Mouse (Mus musculus) lung, embryonic 15.5 days (tissue): ENCODE results near the gene Rpl10-ps3. TPM values are rescaled to one million over a fixed set of nuclear protein-coding genes. Genes with fewer than 3 reads are reported as not detected.
A peak's percentile ranks its signal among the peaks of the same experiment; 100 is the strongest.

ENCODE experiments used
- ATAC-seq: fragments of 200-750 bp; cut with Nextera tagmentation; 2 replicates; pipeline ENCODE4 v1.8.0; 2017; ENCODE audit warnings: moderate number of reproducible peaks, borderline replicate concordance; ENCODE audit not compliant: low FRiP score, low TSS enrichment; ENCODE audit errors: extremely low read depth
- H3K27ac ChIP-seq: fragments of 300-500 bp; sonication (generic); 2 replicates; pipeline ENCODE4 v1.5.1; 2015; ENCODE audit warnings: moderate library complexity, mild to moderate bottlenecking, inconsistent platforms
- H3K27me3 ChIP-seq: fragments of 300-500 bp; sonication (generic); 2 replicates; pipeline ENCODE4 v1.6.1; 2015; ENCODE audit warnings: inconsistent platforms
- H3K36me3 ChIP-seq: fragments of 300-500 bp; sonication (generic); 2 replicates; pipeline ENCODE4 v1.6.1; 2015; ENCODE audit warnings: inconsistent platforms
- H3K4me1 ChIP-seq: fragments of 300-500 bp; sonication (generic); 2 replicates; pipeline ENCODE4 v1.6.1; 2015; ENCODE audit warnings: inconsistent platforms
- H3K4me2 ChIP-seq: fragments of 300-500 bp; sonication (generic); 2 replicates; pipeline ENCODE4 v1.6.1; 2015; ENCODE audit warnings: inconsistent platforms, mild to moderate bottlenecking, moderate library complexity
- H3K4me3 ChIP-seq: fragments of 300-500 bp; sonication (generic); 2 replicates; pipeline ENCODE4 v1.5.1; 2015; ENCODE audit warnings: mild to moderate bottlenecking, inconsistent platforms
- H3K9ac ChIP-seq: fragments of 300-500 bp; sonication (generic); 2 replicates; pipeline ENCODE4 v1.6.1; 2015; ENCODE audit warnings: inconsistent platforms
- H3K9me3 ChIP-seq: fragments of 300-500 bp; sonication (generic); 2 replicates; pipeline ENCODE4 v1.6.1; 2016; ENCODE audit warnings: inconsistent platforms
- WGBS: fragments of 180-500 bp; shearing (Covaris S2); methylation state at CpG from one replicate; pipeline ENCODE4 v1.1.7; 2015; 5-methylcytosine and 5-hydroxymethylcytosine counted together
- polyA plus RNA-seq: library from polyadenylated mRNA; unstranded; fragments of >200 nt; fragmentation: Nextera tagmentation; extraction: Ambion mirVana; gene quantifications from 2 replicates; pipeline ENCODE4 v1.2.1, GENCODE M21; 2015

Gene Rpl10-ps3
- polyA plus RNA-seq, 1 experiment from 2014 or later: 258 TPM

- Histone ChIP-seq H3K4me2 (no peak overlapping the region), H3K27ac (no peak overlapping the region), H3K9ac (no peak overlapping the region), H3K27me3 (no peaks in the 10 kb centered on the region), H3K4me3 (no peak overlapping the region), H3K4me1 (no peaks in the 10 kb centered on the region), H3K9me3 (no peaks in the 10 kb centered on the region), H3K36me3 (no peaks in the 10 kb centered on the region)
- WGBS: 75% methylated on average over 3 of the region's 3 CpGs
- ATAC-seq: no peak
Observed at GRCm38 (mm10) chr9:50349156-50349555, 4.4 kb upstream of the Rpl10-ps3 start.

- Histone ChIP-seq H3K4me3 (no peak overlapping the region), H3K4me1 (no peaks in the 10 kb centered on the region), H3K9ac (no peak overlapping the region), H3K27me3 (no peaks in the 10 kb centered on the region), H3K9me3 (no peaks in the 10 kb centered on the region), H3K4me2 (no peak overlapping the region), H3K27ac (no peak overlapping the region), H3K36me3 (no peaks in the 10 kb centered on the region)
- WGBS: 82% methylated on average over 10 of the region's 10 CpGs
- ATAC-seq: no peak
Observed at GRCm38 (mm10) chr9:50348256-50348655, 3.5 kb upstream of the Rpl10-ps3 start.

GRCm38 (mm10) chr9:50335539-50336325 lies 9.0 kb downstream of the Rpl10-ps3 start:
- no peak overlapping the region for H3K4me2 ChIP-seq
- 0 out of 2 replicates have a peak, but pooled peaks cover 3% of the 10 kb centered on the region for H3K4me1 ChIP-seq
- H3K36me3 ChIP-seq: no peaks in the 10 kb centered on the region
- H3K9me3 ChIP-seq: no peaks in the 10 kb centered on the region
- H3K9ac ChIP-seq: no peak overlapping the region
- WGBS: 60% methylated on average over 7 of the region's 7 CpGs
- H3K27ac ChIP-seq: no peak overlapping the region
- H3K4me3 ChIP-seq: no peak overlapping the region
- no peaks in the 10 kb centered on the region for H3K27me3 ChIP-seq
- ATAC-seq: no peak

- no peak overlapping the region for H3K4me2 ChIP-seq
- no peaks in the 10 kb centered on the region for H3K36me3 ChIP-seq
- no peak overlapping the region for H3K4me3 ChIP-seq
- H3K9me3 ChIP-seq: no peaks in the 10 kb centered on the region
- H3K4me1 ChIP-seq: 0 out of 2 replicates have a peak, but pooled peaks cover 3% of the 10 kb centered on the region
- 0 out of 2 replicates have a peak, but pooled peaks have one; percentile 42 for ATAC-seq
- no peak overlapping the region for H3K27ac ChIP-seq
- no peaks in the 10 kb centered on the region for H3K27me3 ChIP-seq
- WGBS: 29% methylated on average over 6 of the region's 6 CpGs
- H3K9ac ChIP-seq: no peak overlapping the region
Observed at GRCm38 (mm10) chr9:50333413-50333812, 11.4 kb downstream of the Rpl10-ps3 start.

- ATAC-seq: no peak
- Histone ChIP-seq H3K4me1 (no peaks in the 10 kb centered on the region), H3K36me3 (no peaks in the 10 kb centered on the region), H3K27me3 (no peaks in the 10 kb centered on the region), H3K9me3 (no peaks in the 10 kb centered on the region), H3K4me2 (no peak overlapping the region), H3K9ac (no peak overlapping the region), H3K27ac (no peak overlapping the region), H3K4me3 (no peak overlapping the region)
- 71% methylated on average over 9 of the region's 9 CpGs for WGBS
Observed at GRCm38 (mm10) chr9:50324355-50325225, 20.2 kb downstream of the Rpl10-ps3 start.

GRCm38 (mm10) chr9:50320729-50321128 lies 24.0 kb downstream of the Rpl10-ps3 start:
- Histone ChIP-seq H3K4me2 (no peak overlapping the region), H3K4me3 (no peak overlapping the region), H3K9me3 (no peaks in the 10 kb centered on the region), H3K27ac (no peak overlapping the region), H3K9ac (no peak overlapping the region), H3K36me3 (no peaks in the 10 kb centered on the region), H3K27me3 (no peaks in the 10 kb centered on the region), H3K4me1 (no peaks in the 10 kb centered on the region)
- 46% methylated on average over 1 of the region's 1 CpGs for WGBS
- ATAC-seq: no peak

- Histone ChIP-seq H3K27me3 (no peaks in the 10 kb centered on the region), H3K9me3 (no peaks in the 10 kb centered on the region), H3K36me3 (no peaks in the 10 kb centered on the region), H3K4me3 (no peak overlapping the region), H3K4me2 (no peak overlapping the region), H3K9ac (no peak overlapping the region), H3K4me1 (no peaks in the 10 kb centered on the region), H3K27ac (no peak overlapping the region)
- WGBS: 84% methylated on average over 5 of the region's 5 CpGs
- ATAC-seq: no peak
Observed at GRCm38 (mm10) chr9:50319506-50319905, 25.3 kb downstream of the Rpl10-ps3 start.

- H3K27me3 ChIP-seq: no peaks in the 10 kb centered on the region
- H3K4me1 ChIP-seq: no peaks in the 10 kb centered on the region
- no peak for ATAC-seq
- H3K36me3 ChIP-seq: no peaks in the 10 kb centered on the region
- H3K27ac ChIP-seq: no peak overlapping the region
- 41% methylated on average over 6 of the region's 6 CpGs for WGBS
- no peak overlapping the region for H3K4me2 ChIP-seq
- no peaks in the 10 kb centered on the region for H3K9me3 ChIP-seq
- no peak overlapping the region for H3K9ac ChIP-seq
- no peak overlapping the region for H3K4me3 ChIP-seq
Observed at GRCm38 (mm10) chr9:50317299-50317698, 27.5 kb downstream of the Rpl10-ps3 start.

- Histone ChIP-seq H3K4me1 (no peaks in the 10 kb centered on the region), H3K9me3 (no peaks in the 10 kb centered on the region), H3K36me3 (no peaks in the 10 kb centered on the region), H3K4me3 (no peak overlapping the region), H3K9ac (no peak overlapping the region), H3K27me3 (no peaks in the 10 kb centered on the region), H3K4me2 (no peak overlapping the region), H3K27ac (no peak overlapping the region)
- no peak for ATAC-seq
- 32% methylated on average over 3 of the region's 3 CpGs for WGBS
Observed at GRCm38 (mm10) chr9:50315650-50316049, 29.1 kb downstream of the Rpl10-ps3 start.

- no peaks in the 10 kb centered on the region for H3K4me1 ChIP-seq
- WGBS: 68% methylated on average over 6 of the region's 6 CpGs
- ATAC-seq: no peak
Observed at GRCm38 (mm10) chr9:50311036-50311545, 33.7 kb downstream of the Rpl10-ps3 start.

GRCm38 (mm10) chr9:50305666-50306402 lies 38.9 kb downstream of the Rpl10-ps3 start:
- H3K27ac ChIP-seq: no peak overlapping the region
- WGBS: 52% methylated on average over 10 of the region's 10 CpGs

More at GRCm38 (mm10) chr9:50311036-50311545, 33.7 kb downstream of the Rpl10-ps3 start:
- Histone ChIP-seq H3K36me3 (no peaks in the 10 kb centered on the region), H3K27ac (no peak overlapping the region), H3K4me2 (no peak overlapping the region), H3K4me3 (no peak overlapping the region), H3K9me3 (no peaks in the 10 kb centered on the region), H3K9ac (no peak overlapping the region), H3K27me3 (no peaks in the 10 kb centered on the region)

More at GRCm38 (mm10) chr9:50305666-50306402, 38.9 kb downstream of the Rpl10-ps3 start:
- Histone ChIP-seq H3K36me3 (no peaks in the 10 kb centered on the region), H3K9me3 (no peaks in the 10 kb centered on the region), H3K27me3 (no peaks in the 10 kb centered on the region), H3K4me2 (no peak overlapping the region), H3K4me3 (no peak overlapping the region), H3K9ac (no peak overlapping the region), H3K4me1 (peaks cover 12% of the 10 kb centered on the region)
- no peak for ATAC-seq
